Mouse (Mus musculus): Measurements from ENCODE around the gene Tcf7l1. TPM values are rescaled to one million over a fixed set of nuclear protein-coding genes. Genes with fewer than 3 reads are reported as not detected.

Tcf7l1 gene
- polyA plus RNA-seq, 1 experiment from 2014 or later = 5.7 TPM

GRCm38 (mm10) chr6:72581625-72582382, 207.2 kb downstream of the Tcf7l1 start:
- Histone ChIP-seq H3K36me3 (replicated peaks; ENCODE audit: insufficient read depth, low read length) (no peaks in the 10 kb centered on the region; the same call in none of the 2 replicates), H3K9me3 (ENCODE audit: low read length) (no peaks in the 10 kb centered on the region), H3K27me3 (ENCODE audit: insufficient read depth, low read length) (no peaks in the 10 kb centered on the region), H3K9ac (replicated peaks) (no peak overlapping the region), H3K4me1 (ENCODE audit: insufficient read depth) (no peaks in the 10 kb centered on the region), H3K4me3 (ENCODE audit: low read depth, low read length) (no peak overlapping the region), H3K27ac (ENCODE audit: low read depth) (no peak overlapping the region), H3K4me2 (ENCODE audit: low read depth, low read length) (no peak overlapping the region)
- no peak for TF ChIP-seq CTCF (IDR thresholded peaks at IDR 0.05; ENCODE audit: low read depth)
- no peak for TF ChIP-seq EP300 (IDR thresholded peaks at IDR 0.05; ENCODE audit: low read depth)
- WGBS (ENCODE audit: insufficient replicate concordance) = 62% methylated on average over 11 of the region's 11 CpGs
- ATAC-seq = no peak
- no peak for DNase-seq

Other genes with a start within 250 kb of the Tcf7l1 start
- gene Capg, start 244.9 kb downstream of the Tcf7l1 start, polyA plus RNA-seq (2015; fragmentation: Nextera tagmentation; extraction: Ambion mirVana) = 20.0 and 22.8 TPM in 2 replicates
- gene Elmod3, start 190.8 kb downstream of the Tcf7l1 start, polyA plus RNA-seq (2015; fragmentation: Nextera tagmentation; extraction: Ambion mirVana) = 4.0 and 5.2 TPM in 2 replicates
- 90.4 and 109 TPM in 2 replicates for gene Retsat, start 190.8 kb downstream of the Tcf7l1 start, polyA plus RNA-seq (2015; fragmentation: Nextera tagmentation; extraction: Ambion mirVana)
- gene Tgoln1, start 172.3 kb downstream of the Tcf7l1 start, polyA plus RNA-seq (2015; fragmentation: Nextera tagmentation; extraction: Ambion mirVana) = 21.5 and 23.2 TPM in 2 replicates
- gene Kcmf1, start 110.7 kb upstream of the Tcf7l1 start, polyA plus RNA-seq (2015; fragmentation: Nextera tagmentation; extraction: Ambion mirVana) = 32.9 and 33.5 TPM in 2 replicates
- gene Tmsb10, start 169.5 kb upstream of the Tcf7l1 start, polyA plus RNA-seq (2015; fragmentation: Nextera tagmentation; extraction: Ambion mirVana) = 320 and 328 TPM in 2 replicates